29 mouse cellular contexts compared by ENCODE assay signal in the genomic region with DNA sequence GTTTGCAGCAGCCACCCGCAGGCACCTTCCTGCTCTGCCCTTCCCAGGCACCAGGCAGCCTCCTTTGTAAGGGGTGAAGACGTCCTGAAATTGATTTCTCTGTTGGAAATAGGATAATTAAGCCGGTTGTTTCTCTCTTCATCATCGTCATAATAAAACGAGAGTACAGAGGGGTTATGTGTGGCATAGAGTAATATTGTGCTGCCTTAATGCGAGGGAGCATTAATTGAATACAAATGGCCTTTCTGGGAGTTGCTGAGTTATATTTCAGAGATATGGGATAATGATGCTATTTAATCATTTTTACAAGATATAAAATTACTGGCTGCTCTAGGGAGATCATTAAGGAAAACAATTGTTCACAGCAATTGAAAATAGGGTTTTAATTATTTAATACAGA. TPM values are rescaled to one million over a fixed set of nuclear protein-coding genes. Genes with fewer than 3 reads are reported as not detected.
"Had no signal": no experiment of that assay in that cellular context is flagged by ENCODE, and none has a peak within 500 bp of the region (broad histone marks: within the 10 kb centered on the region; RNA-seq: fewer than 3 reads in every experiment).

No protein-coding gene starts in this region.

- H3K9ac ChIP-seq: forebrain, embryonic 15.5 days; forebrain, postnatal 0 days; heart, embryonic 13.5 days; heart, embryonic 15.5 days; limb, embryonic 13.5 days; limb, embryonic 15.5 days; liver, embryonic 12.5 days; liver, embryonic 14.5 days had no signal

- H3K36me3 ChIP-seq: forebrain, embryonic 15.5 days; heart, embryonic 13.5 days; heart, embryonic 15.5 days; limb, embryonic 13.5 days; limb, embryonic 15.5 days; liver, embryonic 12.5 days had no signal

- H3K4me3 ChIP-seq: forebrain, embryonic 15.5 days; heart, adult 2 months; heart, embryonic 13.5 days; heart, embryonic 15.5 days; limb, embryonic 13.5 days; limb, embryonic 15.5 days; liver, embryonic 12.5 days had no signal

- DNase-seq: forebrain, postnatal 0 days; gastrocnemius, postnatal 14 days; gastrocnemius, postnatal 36 days; heart, adult 11 months; heart, adult 2 months; heart, postnatal 14 days; heart, postnatal 36 days; kidney, adult 18-20 months; kidney, adult 8-10 months; kidney, postnatal 10 days; kidney, postnatal 25 days; layer of hippocampus, adult 9-11 months; layer of hippocampus, postnatal 36 days; left cerebral cortex, postnatal 4 days had no signal

- H3K27ac ChIP-seq: forebrain, embryonic 15.5 days; heart, adult 2 months; heart, embryonic 13.5 days; heart, embryonic 15.5 days; limb, embryonic 13.5 days; limb, embryonic 15.5 days; liver, embryonic 12.5 days; liver, embryonic 14.5 days had no signal

- H3K4me2 ChIP-seq: forebrain, embryonic 15.5 days; heart, embryonic 11.5 days; heart, embryonic 13.5 days; heart, embryonic 15.5 days; limb, embryonic 13.5 days; limb, embryonic 15.5 days; liver, embryonic 12.5 days had no signal

- ATAC-seq: forebrain, embryonic 15.5 days; forebrain, postnatal 0 days; intestine, embryonic 16.5 days; liver, embryonic 12.5 days had no signal

- H3K4me1 ChIP-seq: forebrain, embryonic 15.5 days; heart, embryonic 13.5 days; heart, embryonic 15.5 days; limb, embryonic 13.5 days; liver, embryonic 12.5 days had no signal

- H3K9me3 ChIP-seq: forebrain, embryonic 15.5 days; heart, embryonic 13.5 days; heart, embryonic 15.5 days; limb, embryonic 13.5 days; limb, embryonic 15.5 days; liver, embryonic 12.5 days had no signal

RNA-seq across cellular contexts. Expression of a gene that starts 12.7 kb away (rescaled TPM):
- polyA plus RNA-seq: gonadal fat pad, adult 2 months; kidney, embryonic 14.5 days; kidney, embryonic 16.5 days; large intestine, adult 2 months; limb, embryonic 11.5 days; liver, adult 2 months; liver, embryonic 14.5 days had no signal
